Mouse (Mus musculus): Measurements from ENCODE around the gene Bdh2.

DNA sequence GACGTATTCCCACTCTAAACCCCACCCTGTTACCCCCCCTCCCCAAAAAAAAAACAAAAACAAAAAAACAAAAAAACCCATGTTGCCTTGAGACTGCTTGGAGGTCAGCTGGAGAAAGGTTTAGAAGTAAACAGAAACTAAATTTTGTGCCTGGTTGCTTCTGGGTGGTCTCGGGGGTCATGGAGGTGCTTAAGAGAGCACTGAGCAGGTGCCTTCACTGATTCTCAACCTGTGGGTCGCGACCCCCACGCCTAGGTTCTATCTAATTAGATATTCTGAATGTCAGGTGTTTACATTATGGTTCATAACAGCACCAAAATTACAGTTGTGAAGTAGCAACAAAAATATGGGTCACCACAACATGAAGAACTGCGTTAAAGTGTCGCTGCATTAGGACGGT, 680 bp downstream of the Bdh2 start:
- TF ChIP-seq CTCF (IDR thresholded peaks at IDR 0.05; ENCODE audit: insufficient read depth, low read depth, low read length) (no peak), POLR2A (IDR thresholded peaks at IDR 0.05; ENCODE audit: insufficient read depth, low read depth, low read length) (no peak)
